ENCODE assay signal across 15 mouse cellular contexts in genomic region chr12:31218774-31219173, GRCm38 (mm10). TPM values are rescaled to one million over a fixed set of nuclear protein-coding genes. Genes with fewer than 3 reads are reported as not detected.
DNase-seq lines count a peak whose midpoint lies in the region; ATAC-seq and TF ChIP-seq lines count a peak whose summit lies in the region.
"Had no signal": no experiment of that assay in that cellular context is flagged by ENCODE, and none has a peak within 500 bp of the region (broad histone marks: within the 10 kb centered on the region; RNA-seq: fewer than 3 reads in every experiment).

No protein-coding gene starts in this region.

- 37% methylated on average over 3 of the region's 3 CpGs for WGBS in kidney, adult 2 months

- TF ChIP-seq CTCF in kidney, adult 2 months (conservative IDR thresholded peaks at IDR 0.05; ENCODE audit: insufficient read depth, insufficient read length, low read depth, low read length) = no peak

- peak overlapping the region; percentile 78 for H3K27ac ChIP-seq in kidney, adult 2 months (ENCODE audit: insufficient read depth, low read depth, low read length)
- H3K27ac ChIP-seq: neural tube, embryonic 13.5 days had no signal

- no peaks in the 10 kb centered on the region for H3K27me3 ChIP-seq in kidney, adult 2 months (replicated peaks; ENCODE audit: control insufficient read depth, insufficient read depth, low read length)
- no peaks in the 10 kb centered on the region for H3K27me3 ChIP-seq in myocyte (ENCODE audit: control insufficient read depth, insufficient read depth, insufficient read length)
- H3K27me3 ChIP-seq: neural tube, embryonic 13.5 days had no signal

- no peak overlapping the region for H3ac ChIP-seq in myocyte (ENCODE audit: control insufficient read depth, insufficient read length)

- H3K4me3 ChIP-seq in kidney, adult 2 months (ENCODE audit: insufficient read depth, low read depth, low read length) = no peak overlapping the region
- no peak overlapping the region for H3K4me3 ChIP-seq in myocyte
- H3K4me3 ChIP-seq: erythroblast, embryonic 14.5 days; neural tube, embryonic 13.5 days had no signal

- H3K36me3 ChIP-seq in kidney, adult 2 months (ENCODE audit: control insufficient read depth, insufficient read depth, low read length) = no peaks in the 10 kb centered on the region
- H3K36me3 ChIP-seq in myocyte (ENCODE audit: control insufficient read depth, insufficient read depth) = no peaks in the 10 kb centered on the region
- H3K36me3 ChIP-seq: neural tube, embryonic 13.5 days had no signal

- H3K4me2 ChIP-seq in myocyte (ENCODE audit: low read depth) = peak overlapping the region; percentile 32
- H3K4me2 ChIP-seq: neural tube, embryonic 13.5 days had no signal

- no peak for TF ChIP-seq POLR2A in kidney, adult 2 months (IDR thresholded peaks at IDR 0.05; ENCODE audit: low read depth, low read length)
- no peak for TF ChIP-seq POLR2A in myocyte (IDR thresholded peaks at IDR 0.05; ENCODE audit: insufficient read length, low read depth)

- no peaks in the 10 kb centered on the region for H3K79me2 ChIP-seq in myocyte (ENCODE audit: control insufficient read depth, insufficient read depth)

- peaks cover 6% of the 10 kb centered on the region; the same call in 1 of the 2 replicates for H3K4me1 ChIP-seq in kidney, adult 2 months (ENCODE audit: control insufficient read depth, insufficient read depth, low read length)

- ATAC-seq in erythroblast, adult 5-6 weeks (replicated peaks; ENCODE audit: low FRiP score, poor library complexity, severe bottlenecking) = no peak
- no peak for ATAC-seq in monocyte, adult 5-6 weeks (replicated peaks; ENCODE audit: insufficient number of reproducible peaks, low FRiP score, low TSS enrichment, poor library complexity, severe bottlenecking)

- peak; percentile 80 for DNase-seq in kidney, adult 2 months
- no peak for DNase-seq in kidney, postnatal 10 days
- DNase-seq in adrenal gland, postnatal 36 days = peak; percentile 49 to 55
- peak; percentile 51 for DNase-seq in forelimb bud, embryonic 11.5 days (ENCODE audit: low read depth, low spot score)
- DNase-seq: cerebellum, adult 9-10 months; gastrocnemius, postnatal 25 days; heart, postnatal 36 days had no signal

TF ChIP-seq in myocyte, 11 proteins besides CTCF, POLR2A, EP300 and RAD21:
- no peak for TF ChIP-seq SRF (IDR thresholded peaks at IDR 0.05; ENCODE audit: control insufficient read depth, insufficient read length, low read depth)
- no peak for TF ChIP-seq REST (IDR thresholded peaks at IDR 0.05; ENCODE audit: insufficient read depth, insufficient read length)
- TF ChIP-seq USF1 (IDR thresholded peaks at IDR 0.05; ENCODE audit: low read depth) = no peak
- TF ChIP-seq MYOG (IDR thresholded peaks at IDR 0.05; ENCODE audit: control insufficient read depth in 1 of 3, insufficient read depth in 1 of 3, insufficient read length in 2 of 3, low read depth in 2 of 3) = no peak
- TF ChIP-seq MAX (IDR thresholded peaks at IDR 0.05; ENCODE audit: low read depth) = no peak
- TF ChIP-seq TCF12 (IDR thresholded peaks at IDR 0.05; ENCODE audit: insufficient read depth, poor library complexity, severe bottlenecking) = no peak

RNA-seq across cellular contexts. Expression of gene Gm6993, which starts 21.8 kb away (rescaled TPM):
- polyA plus RNA-seq in kidney, adult 2 months (2012; rRNA removed) = not detected in 2 replicates
- total RNA-seq in adrenal gland, postnatal 36 days (2021) = not detected
- not detected for polyA plus RNA-seq in myocyte (2012; fragmentation: generic; extraction: Trizol)
- total RNA-seq in erythroblast, adult 5-6 weeks (2015; ENCODE audit: low replicate concordance) = not detected in 2 replicates
- total RNA-seq in erythroblast, adult 5-6 weeks (2017; ENCODE audit: low replicate concordance) = not detected in 2 replicates
- total RNA-seq in monocyte, adult 5-6 weeks (2017) = not detected in 3 replicates
- total RNA-seq: gastrocnemius, postnatal 25 days; heart, postnatal 36 days; layer of hippocampus, adult 18-20 months; left cerebral cortex, postnatal 36 days; megakaryocyte-erythroid progenitor cell, adult 5-6 weeks had no signal
- polyA plus RNA-seq: erythroblast, embryonic 14.5 days; neural tube, embryonic 13.5 days had no signal

RNA-seq across cellular contexts. Expression of gene Lamb1, which starts 46.3 kb away (rescaled TPM):
- 41.0 and 46.5 TPM in 2 replicates for polyA plus RNA-seq in kidney, adult 2 months (2012; rRNA removed)
- total RNA-seq in adrenal gland, postnatal 36 days (2021) = 100 to 1,000 TPM; 121 to 201 TPM
- polyA plus RNA-seq in myocyte (2012; fragmentation: generic; extraction: Trizol) = 69.4 TPM
- not detected in 2 replicates for total RNA-seq in erythroblast, adult 5-6 weeks (2015; ENCODE audit: low replicate concordance)
- 0.68 and 1.1 TPM in 2 replicates for total RNA-seq in erythroblast, adult 5-6 weeks (2017; ENCODE audit: low replicate concordance)
- 0.86 to 1.1 TPM (median 1.1 TPM) in 3 replicates for total RNA-seq in monocyte, adult 5-6 weeks (2017)
- total RNA-seq: megakaryocyte-erythroid progenitor cell, adult 5-6 weeks had no signal

Comparison
In these comparisons a context has a peak if more than half of its experiments do, and no peak if none do; other contexts are left out.
1. RNA of gene Lamb1, which starts 46.3 kb away (total RNA-seq): 121 to 201 TPM in adrenal gland, postnatal 36 days; 0.86 to 1.1 TPM in monocyte, adult 5-6 weeks and 0.68 to 1.1 TPM in erythroblast, adult 5-6 weeks; every median in the first group is over 10 times any median in the second.